Mouse (Mus musculus) limb, embryonic 11.5 days (tissue): ENCODE results near the gene Khsrp. TPM values are rescaled to one million over a fixed set of nuclear protein-coding genes. Genes with fewer than 3 reads are reported as not detected.

Experiments used
- ATAC-seq: fragments of 200-750 bp; cut with Nextera tagmentation; 2 replicates; pipeline ENCODE4 v1.8.0; 2017; ENCODE audit warnings: low read depth; ENCODE audit not compliant: insufficient number of reproducible peaks, low FRiP score, low TSS enrichment
- DNase-seq: peaks from one replicate; pipeline ENCODE4 v3.0.0-alpha.2; 2015; ENCODE audit warnings: low spot score
- H3K27ac ChIP-seq: fragments of 300-500 bp; sonication (generic); replicated peaks from 2 replicates; pipeline ENCODE4 v1.5.1; 2014; ENCODE audit warnings: low read depth, mild to moderate bottlenecking, low read length
- H3K27me3 ChIP-seq: fragments of 300-500 bp; sonication (generic); 2 replicates; pipeline ENCODE4 v1.6.1; 2014; ENCODE audit warnings: mild to moderate bottlenecking, low read length, mixed read lengths; ENCODE audit not compliant: control insufficient read depth, insufficient read depth
- H3K36me3 ChIP-seq: fragments of 300-500 bp; sonication (generic); 2 replicates; pipeline ENCODE4 v1.6.1; 2014; ENCODE audit warnings: mild to moderate bottlenecking, low read length, moderate library complexity, mixed read lengths; ENCODE audit not compliant: control insufficient read depth, insufficient read depth
- H3K4me1 ChIP-seq: fragments of 300-500 bp; sonication (generic); 2 replicates; pipeline ENCODE4 v1.6.1; 2014; ENCODE audit warnings: low read length, mixed read lengths; ENCODE audit not compliant: control insufficient read depth, insufficient read depth
- H3K4me2 ChIP-seq: fragments of 300-500 bp; sonication (generic); 2 replicates; pipeline ENCODE4 v1.6.1; 2014; ENCODE audit warnings: low read depth, mild to moderate bottlenecking, moderate library complexity; ENCODE audit not compliant: severe bottlenecking
- H3K4me3 ChIP-seq: fragments of 300-500 bp; sonication (generic); 2 replicates; pipeline ENCODE4 v1.5.1; 2014; ENCODE audit warnings: low read depth, low read length
- H3K9ac ChIP-seq: fragments of 300-500 bp; sonication (generic); 2 replicates; pipeline ENCODE4 v1.6.1; 2014; ENCODE audit warnings: mild to moderate bottlenecking, low read length
- H3K9me3 ChIP-seq: fragments of 300-500 bp; sonication (generic); 2 replicates; pipeline ENCODE4 v1.6.1; 2016; ENCODE audit warnings: low read length; ENCODE audit not compliant: control insufficient read depth
- WGBS: fragments of 180-500 bp; shearing (Covaris S2); extraction: QIAGEN DNeasy Blood & Tissue Kit; methylation state at CpG from one replicate; pipeline ENCODE4 v1.1.7; 2014; 5-methylcytosine and 5-hydroxymethylcytosine counted together
- polyA plus RNA-seq: library from polyadenylated mRNA; unstranded; fragments of >200 nt; fragmentation: Nextera tagmentation; extraction: Ambion mirVana; gene quantifications from 2 replicates; pipeline ENCODE4 v1.2.1, GENCODE M21; 2014

The Khsrp gene
- polyA plus RNA-seq, 1 experiment from 2014 or later, result 48.4 TPM

GRCm38 (mm10) chr17:57048816-57049215 lies 17.5 kb upstream of the Khsrp start:
- Histone ChIP-seq H3K4me3 (no peak overlapping the region), H3K9ac (no peak overlapping the region), H3K9me3 (no peaks in the 10 kb centered on the region), H3K27ac (no peak overlapping the region), H3K4me2 (no peak overlapping the region), H3K36me3 (no peaks in the 10 kb centered on the region), H3K4me1 (no peaks in the 10 kb centered on the region), H3K27me3 (no peaks in the 10 kb centered on the region)
- ATAC-seq (no peak), DNase-seq (no peak)
- WGBS, result 94% methylated on average over 3 of the region's 3 CpGs

- no peaks in the 10 kb centered on the region for H3K4me1 ChIP-seq
- no peaks in the 10 kb centered on the region for H3K9me3 ChIP-seq
- H3K27ac ChIP-seq, result no peak overlapping the region
- 31% methylated on average over 5 of the region's 5 CpGs for WGBS
- H3K36me3 ChIP-seq, result no peaks in the 10 kb centered on the region
- no peak overlapping the region for H3K4me2 ChIP-seq
- no peaks in the 10 kb centered on the region for H3K27me3 ChIP-seq
- DNase-seq (no peak), ATAC-seq (peak; percentile 53; the same call in 1 of the 2 replicates)
- no peak overlapping the region for H3K9ac ChIP-seq
- H3K4me3 ChIP-seq, result no peak overlapping the region
Observed at GRCm38 (mm10) chr17:57047406-57047805, 16.1 kb upstream of the Khsrp start.

- H3K27me3 ChIP-seq, result peaks cover 8% of the 10 kb centered on the region; the same call in 1 of the 2 replicates
- H3K9ac ChIP-seq, result no peak within 1 kb of the TSS
- no peak within 1 kb of the TSS for H3K4me2 ChIP-seq
- H3K36me3 ChIP-seq, result no peaks in the 10 kb centered on the region
- ATAC-seq, result no peak
- H3K4me1 ChIP-seq, result no peaks in the 10 kb centered on the region
- no peak within 1 kb of the TSS for H3K4me3 ChIP-seq
- 76% methylated on average over 8 of the region's 8 CpGs for WGBS
- no peak for DNase-seq
- H3K27ac ChIP-seq, result no peak within 1 kb of the TSS
- H3K9me3 ChIP-seq, result no peaks in the 10 kb centered on the region
Observed at GRCm38 (mm10) chr17:57041554-57041953, 10.2 kb upstream of the Khsrp start, which contains the start of gene Slc25a41. Gene Slc25a41, minus strand, starts transcription at chr17:57041654.

GRCm38 (mm10) chr17:57038978-57039377 lies 7.7 kb upstream of the Khsrp start:
- DNase-seq (no peak), ATAC-seq (no peak)
- no peak overlapping the region for H3K4me3 ChIP-seq
- no peak overlapping the region for H3K4me2 ChIP-seq
- H3K27me3 ChIP-seq, result peaks cover 8% of the 10 kb centered on the region; the same call in 1 of the 2 replicates
- no peak overlapping the region for H3K27ac ChIP-seq
- H3K9me3 ChIP-seq, result no peaks in the 10 kb centered on the region
- H3K4me1 ChIP-seq, result no peaks in the 10 kb centered on the region
- 39% methylated on average over 8 of the region's 8 CpGs for WGBS
- H3K9ac ChIP-seq, result no peak overlapping the region
- H3K36me3 ChIP-seq, result no peaks in the 10 kb centered on the region

GRCm38 (mm10) chr17:57032854-57033253 lies 1.5 kb upstream of the Khsrp start:
- H3K27me3 ChIP-seq, result no peaks in the 10 kb centered on the region
- H3K4me3 ChIP-seq, result no peak overlapping the region
- 85% methylated on average over 4 of the region's 4 CpGs for WGBS
- H3K4me2 ChIP-seq, result no peak overlapping the region
- ATAC-seq, result no peak
- H3K36me3 ChIP-seq, result peaks cover 7% of the 10 kb centered on the region; the same call in 1 of the 2 replicates
- no peak overlapping the region for H3K27ac ChIP-seq
- no peaks in the 10 kb centered on the region for H3K9me3 ChIP-seq
- H3K9ac ChIP-seq, result no peak overlapping the region
- H3K4me1 ChIP-seq, result peaks cover 8% of the 10 kb centered on the region
- no peak for DNase-seq

GRCm38 (mm10) chr17:57031661-57032420 lies 519 bp upstream of the Khsrp start:
- Histone ChIP-seq H3K4me2 (peak overlapping the region; percentile 44), H3K27me3 (no peaks in the 10 kb centered on the region), H3K4me3 (peak overlapping the region; percentile 75), H3K9me3 (no peaks in the 10 kb centered on the region), H3K36me3 (peaks cover 12% of the 10 kb centered on the region; the same call in 1 of the 2 replicates), H3K4me1 (peaks cover 8% of the 10 kb centered on the region), H3K27ac (0 out of 2 replicates have a peak overlapping the region, but pooled peaks have one; percentile 25), H3K9ac (peak overlapping the region; percentile 24; the same call in 1 of the 2 replicates)
- WGBS, result 1% methylated on average over 38 of the region's 38 CpGs
- DNase-seq (peak; percentile 98), ATAC-seq (peak; percentile 96)

- H3K9ac ChIP-seq, result no peak overlapping the region
- peaks cover 8% of the 10 kb centered on the region for H3K4me1 ChIP-seq
- WGBS, result 39% methylated on average over 8 of the region's 8 CpGs
- no peaks in the 10 kb centered on the region for H3K27me3 ChIP-seq
- no peaks in the 10 kb centered on the region for H3K9me3 ChIP-seq
- peak overlapping the region; percentile 75 for H3K4me3 ChIP-seq
- H3K36me3 ChIP-seq, result peaks cover 28% of the 10 kb centered on the region
- H3K27ac ChIP-seq, result no peak overlapping the region
- ATAC-seq, result no peak
- H3K4me2 ChIP-seq, result peak overlapping the region; percentile 97
- no peak for DNase-seq
Observed at GRCm38 (mm10) chr17:57029691-57030090, 1.6 kb downstream of the Khsrp start.

- no peak overlapping the region for H3K27ac ChIP-seq
- WGBS, result 88% methylated on average over 4 of the region's 4 CpGs
- H3K36me3 ChIP-seq, result peaks cover 47% of the 10 kb centered on the region
- no peak overlapping the region for H3K9ac ChIP-seq
- DNase-seq (no peak), ATAC-seq (no peak)
- no peak overlapping the region for H3K4me2 ChIP-seq
- peaks cover 8% of the 10 kb centered on the region for H3K4me1 ChIP-seq
- no peak overlapping the region for H3K4me3 ChIP-seq
- no peaks in the 10 kb centered on the region for H3K27me3 ChIP-seq
- no peaks in the 10 kb centered on the region for H3K9me3 ChIP-seq
Observed at GRCm38 (mm10) chr17:57027471-57027870, 3.9 kb downstream of the Khsrp start.
